Mouse (Mus musculus): ENCODE results near the gene Prr7.

Gene Prr7

GRCm38 (mm10) chr13:55448131-55448530 lies 15.9 kb upstream of the Prr7 start:
- DNase-seq (ENCODE audit: low spot score) = no peak

GRCm38 (mm10) chr13:55449205-55449604 lies 14.9 kb upstream of the Prr7 start:
- DNase-seq (ENCODE audit: low spot score) = no peak

- no peak for DNase-seq (ENCODE audit: low spot score)
Observed at GRCm38 (mm10) chr13:55449679-55450441, 14.2 kb upstream of the Prr7 start.

GRCm38 (mm10) chr13:55450511-55450980 lies 13.5 kb upstream of the Prr7 start:
- peak; percentile 45 for DNase-seq (ENCODE audit: low spot score)

- DNase-seq (ENCODE audit: low spot score) = no peak
Observed at GRCm38 (mm10) chr13:55451296-55451695, 12.8 kb upstream of the Prr7 start.

GRCm38 (mm10) chr13:55451785-55452549 lies 12.1 kb upstream of the Prr7 start:
- DNase-seq (ENCODE audit: low spot score) = no peak

GRCm38 (mm10) chr13:55462965-55463364 lies 1.1 kb upstream of the Prr7 start:
- DNase-seq (ENCODE audit: low spot score) = no peak

GRCm38 (mm10) chr13:55463399-55464026 lies 554 bp upstream of the Prr7 start:
- no peak for DNase-seq (ENCODE audit: low spot score)

GRCm38 (mm10) chr13:55465184-55465583 lies 1.1 kb downstream of the Prr7 start:
- no peak for DNase-seq (ENCODE audit: low spot score)

- DNase-seq (ENCODE audit: low spot score) = no peak
Observed at GRCm38 (mm10) chr13:55465830-55466440, 1.9 kb downstream of the Prr7 start.

GRCm38 (mm10) chr13:55468851-55469560 lies 4.9 kb downstream of the Prr7 start:
- DNase-seq (ENCODE audit: low spot score) = peak; percentile 50

- DNase-seq (ENCODE audit: low spot score) = no peak
Observed at GRCm38 (mm10) chr13:55470372-55470771, 6.3 kb downstream of the Prr7 start.

GRCm38 (mm10) chr13:55471156-55471818 lies 7.2 kb downstream of the Prr7 start:
- peak; percentile 81 for DNase-seq (ENCODE audit: low spot score)

- DNase-seq (ENCODE audit: low spot score) = no peak
Observed at GRCm38 (mm10) chr13:55471819-55472131, 7.7 kb downstream of the Prr7 start.

GRCm38 (mm10) chr13:55472132-55473022 lies 8.3 kb downstream of the Prr7 start:
- DNase-seq (ENCODE audit: low spot score) = peak; percentile 53

GRCm38 (mm10) chr13:55473076-55473831 lies 9.2 kb downstream of the Prr7 start:
- no peak for DNase-seq (ENCODE audit: low spot score)

- DNase-seq (ENCODE audit: low spot score) = no peak
Observed at GRCm38 (mm10) chr13:55473961-55474360, 9.9 kb downstream of the Prr7 start.

GRCm38 (mm10) chr13:55474621-55475069 lies 10.6 kb downstream of the Prr7 start:
- no peak for DNase-seq (ENCODE audit: low spot score)

GRCm38 (mm10) chr13:55475750-55476149 lies 11.7 kb downstream of the Prr7 start:
- DNase-seq (ENCODE audit: low spot score) = no peak

Data from urinary bladder, postnatal 14 days (tissue).